Mouse (Mus musculus): ENCODE results near the gene Coq5.
"Not testable (repeated sequence)": the region's sequence is repeated elsewhere in the genome, so short reads cannot be mapped to it uniquely, and the experiment has no call there.

The Coq5 gene

DNA sequence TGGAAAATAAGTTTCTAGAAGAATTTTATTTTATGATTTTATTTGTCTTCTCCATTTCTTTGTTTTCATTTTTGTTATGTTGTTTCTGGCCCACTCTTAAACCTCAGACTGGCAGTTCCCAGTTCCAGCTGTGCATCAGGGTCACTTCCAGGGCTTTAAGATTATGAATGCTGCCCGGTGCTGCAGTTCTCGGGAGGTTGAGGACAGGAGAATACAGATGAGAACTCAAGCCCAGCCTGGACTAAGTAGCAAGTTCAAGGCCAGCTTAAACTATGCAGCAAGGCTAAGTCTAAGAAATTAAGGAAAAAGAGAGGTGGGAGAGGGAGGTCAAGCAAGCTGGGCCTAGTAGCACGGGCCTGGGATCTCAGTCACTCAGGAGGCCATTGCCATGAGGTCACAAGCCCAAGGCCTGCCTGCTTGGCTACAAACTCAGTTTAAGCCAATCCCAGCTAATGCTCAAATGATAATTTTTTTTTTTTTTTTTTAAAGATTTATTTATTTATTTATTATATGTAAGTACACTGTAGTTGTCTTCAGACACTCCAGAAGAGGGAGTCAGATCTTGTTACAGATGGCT, 11.9 kb upstream of the Coq5 start:
- DNase-seq (ENCODE audit: low spot score in 2 of 2): no peak

DNA sequence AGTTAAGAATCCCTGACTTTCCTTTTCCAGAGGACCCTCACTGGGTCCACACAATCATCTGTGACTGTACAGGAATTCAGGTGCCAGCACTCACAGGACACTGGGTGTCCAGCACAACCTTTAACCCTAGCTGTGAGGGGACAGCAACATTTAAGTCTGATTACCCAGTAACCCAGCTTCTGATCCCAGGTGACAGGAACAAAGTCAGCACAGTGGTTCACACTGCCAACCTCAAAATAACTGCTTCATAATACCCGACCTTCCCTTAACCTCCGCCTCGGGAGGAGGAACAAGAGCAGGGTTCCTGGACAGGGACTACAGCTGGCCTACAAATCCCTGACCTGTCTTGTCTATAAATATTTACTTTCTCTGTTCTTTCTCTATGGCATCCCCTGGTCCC, 11.2 kb upstream of the Coq5 start:
- DNase-seq (ENCODE audit: low spot score in 2 of 2): no peak

DNA sequence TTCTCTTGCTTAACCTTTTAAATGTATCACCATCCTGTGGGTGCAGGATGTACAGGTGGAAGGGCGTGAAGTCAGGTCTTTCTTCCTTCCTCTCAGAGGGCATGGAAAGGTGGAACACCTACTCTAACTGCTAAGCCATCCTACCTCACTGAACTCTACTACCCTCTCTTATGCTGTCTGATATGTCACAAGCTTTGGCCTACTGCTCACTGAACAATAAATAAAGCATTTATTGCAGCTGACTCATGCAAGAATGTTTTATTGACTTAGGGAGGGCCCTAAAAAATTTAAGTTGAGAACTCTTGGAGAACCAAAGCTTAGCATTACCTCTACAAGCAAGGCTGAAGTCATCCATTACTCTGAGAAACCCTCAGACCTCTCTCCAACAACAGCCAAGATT, 9.5 kb upstream of the Coq5 start:
- no peak for DNase-seq (ENCODE audit: low spot score in 2 of 2)

DNA sequence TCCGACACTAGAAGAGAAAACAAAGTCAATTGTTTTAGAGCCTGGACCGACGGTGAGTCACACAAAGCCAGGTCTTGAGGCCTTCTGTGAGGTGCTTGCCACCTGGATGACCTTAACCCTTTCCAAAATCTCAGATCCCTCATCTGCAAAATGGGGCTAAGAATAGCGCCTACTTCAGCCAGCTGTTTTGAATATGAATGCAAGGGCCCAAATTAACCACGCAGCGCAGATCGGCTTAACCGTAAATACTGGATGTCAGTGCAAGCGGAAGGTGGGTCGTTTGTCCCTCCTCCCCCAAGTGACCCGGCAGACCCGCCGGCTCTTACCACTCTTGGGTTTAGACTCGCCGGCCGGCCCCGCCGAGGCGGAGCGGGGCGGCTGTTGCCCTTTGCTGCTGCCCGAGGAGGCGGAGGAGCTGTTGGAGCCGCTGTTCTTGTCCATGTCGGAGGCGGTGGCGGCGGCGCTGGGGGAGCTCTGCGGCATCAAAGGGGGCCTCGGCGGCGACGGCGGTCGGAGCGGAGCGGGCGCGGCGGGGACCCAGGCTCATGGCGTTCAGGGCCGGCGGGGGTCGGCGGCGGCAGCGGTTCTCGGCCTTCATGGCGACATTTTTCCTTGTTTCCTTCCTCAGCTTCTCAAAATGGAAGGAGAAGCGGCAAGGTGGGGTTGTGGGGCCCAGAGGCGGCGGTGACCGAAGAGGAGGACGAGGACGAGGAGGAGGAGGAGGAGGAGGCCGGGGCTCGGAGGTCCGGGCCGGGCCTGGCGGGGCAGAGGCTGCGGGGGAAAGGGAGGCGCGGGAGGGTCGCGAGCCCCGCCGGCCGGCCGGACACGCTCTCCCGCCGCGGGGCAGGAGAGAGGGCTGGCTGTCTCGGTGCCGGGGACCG, 7.3 kb upstream of the Coq5 start:
- DNase-seq (ENCODE audit: low spot score in 2 of 2): peak; percentile 30 to 43

DNA sequence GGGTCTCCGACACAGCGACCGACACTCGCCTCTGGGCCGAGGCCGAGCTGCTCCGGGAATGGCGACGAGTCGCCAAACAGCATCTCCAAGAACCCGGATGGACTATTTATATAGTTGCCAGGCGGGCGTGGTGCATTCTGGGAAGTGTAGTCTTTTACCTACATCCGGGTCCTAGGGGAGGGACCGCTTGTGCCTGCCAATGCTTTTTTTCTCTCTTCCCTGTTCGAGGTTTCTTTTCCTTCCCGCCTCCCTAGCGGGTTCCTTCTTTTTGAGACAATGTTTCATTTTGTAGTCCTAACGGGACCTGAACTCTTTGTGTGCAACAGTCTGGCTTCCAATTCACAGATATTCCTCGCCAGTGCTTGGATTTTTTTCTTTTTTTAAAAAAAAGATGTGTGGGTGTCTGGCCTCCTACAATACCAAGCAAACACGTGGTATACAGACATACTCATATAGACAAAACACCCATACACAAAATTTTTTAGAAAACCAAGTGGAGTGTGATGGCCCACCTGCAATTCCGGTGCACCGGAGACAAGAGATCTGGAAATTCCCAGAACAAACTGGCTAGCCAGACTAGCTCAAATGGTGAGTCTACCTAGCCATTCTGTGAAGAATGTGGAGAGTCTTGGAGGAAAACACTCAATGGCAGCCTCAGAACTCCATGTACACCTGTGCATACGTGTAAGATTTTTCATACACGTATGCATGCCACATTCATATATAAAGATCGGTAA, 6.5 kb upstream of the Coq5 start, which contains the start of gene Rnf10:
TSS of gene Rnf10 (minus strand) at position 87 of the 737 bp plus-strand sequence.
- peak; percentile 96 to 97 for DNase-seq (ENCODE audit: low spot score in 2 of 2)

DNA sequence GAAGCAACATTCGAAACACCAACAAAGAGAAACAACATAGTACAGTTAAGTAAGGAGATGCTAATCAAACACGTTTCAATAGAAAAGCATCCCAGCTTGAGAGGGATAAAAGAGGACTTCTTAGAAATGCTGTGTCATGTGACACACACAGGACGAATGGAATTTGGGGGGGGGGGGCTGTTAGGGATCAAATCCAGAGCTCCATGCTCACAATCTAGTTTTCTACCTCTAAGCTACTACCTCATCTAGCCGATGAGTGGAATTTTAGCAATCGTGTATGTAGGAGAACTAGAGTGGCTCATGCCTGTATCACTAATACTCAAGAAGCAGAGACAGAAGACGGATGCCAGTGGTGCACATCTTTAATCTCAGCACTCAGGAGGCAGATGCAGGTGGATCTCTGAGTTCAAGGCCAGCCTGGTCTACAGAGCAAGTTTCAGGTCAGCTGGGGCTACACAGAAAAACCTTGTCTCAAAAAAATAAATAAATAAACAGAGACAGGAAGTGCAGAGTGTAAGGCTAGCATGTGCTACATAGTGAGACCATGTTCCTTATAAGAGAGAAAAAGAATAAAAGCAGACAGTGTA, 5.8 kb upstream of the Coq5 start:
- DNase-seq (ENCODE audit: low spot score in 2 of 2): no peak

DNA sequence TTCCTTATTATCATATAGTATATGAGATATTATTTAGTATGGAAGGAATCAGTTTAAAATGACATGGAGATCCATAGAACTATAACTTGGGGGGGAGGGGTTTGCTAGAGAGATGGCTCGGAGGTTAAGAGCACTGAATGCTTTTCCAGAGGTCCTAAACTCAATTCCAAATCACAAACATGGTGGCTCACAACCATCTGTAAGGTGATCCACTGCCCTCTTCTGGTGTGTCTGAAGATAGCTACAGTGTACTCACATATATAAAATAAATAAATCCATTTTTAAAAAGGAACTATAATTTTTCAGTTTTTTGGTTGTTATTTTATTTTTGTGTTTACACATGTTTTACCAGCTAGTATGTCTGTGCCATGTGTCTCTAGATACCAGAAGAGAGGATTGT, 5.1 kb upstream of the Coq5 start:
- DNase-seq (ENCODE audit: low spot score in 2 of 2): no peak

DNA sequence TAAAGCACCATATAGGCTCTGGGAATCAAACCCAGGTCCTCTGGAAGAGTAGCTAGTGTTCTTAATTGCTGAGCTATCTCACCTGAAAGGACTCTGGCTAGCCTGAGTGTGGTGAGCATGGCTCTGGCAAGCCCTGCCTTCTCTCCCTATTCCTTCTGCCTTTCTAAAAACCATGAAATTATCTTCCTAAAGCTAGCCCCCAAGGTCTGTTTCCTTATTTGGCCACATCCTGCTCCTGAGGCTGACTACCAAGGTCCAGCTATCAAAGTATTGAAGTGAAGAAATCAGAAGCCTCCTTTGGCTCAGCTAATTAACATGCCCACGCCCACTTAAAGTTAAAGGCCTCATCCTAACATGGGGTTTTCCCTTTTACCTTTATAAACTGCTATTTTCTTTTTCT, 4.7 kb upstream of the Coq5 start:
- DNase-seq (ENCODE audit: low spot score in 2 of 2): no peak

DNA sequence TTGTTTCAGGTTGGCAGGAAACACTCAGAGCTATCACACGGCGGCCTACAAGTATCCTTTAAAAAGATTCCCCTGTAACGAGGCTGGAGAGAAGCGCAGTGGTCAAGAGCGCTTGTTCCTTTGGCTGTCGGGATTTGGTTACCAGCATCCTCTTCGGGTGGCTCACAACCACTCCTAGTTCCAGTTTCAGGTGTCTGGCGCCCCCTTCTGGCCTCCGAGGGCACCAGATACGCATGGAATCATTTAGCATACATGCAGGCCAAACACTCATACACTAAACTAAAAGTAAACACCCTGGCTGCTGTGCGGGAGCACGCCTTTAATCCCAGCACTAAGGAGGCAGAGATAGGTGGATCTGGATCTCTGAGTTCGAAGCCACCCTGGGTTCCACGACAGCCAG, 3.5 kb upstream of the Coq5 start:
- DNase-seq (ENCODE audit: low spot score in 2 of 2): peak in 1 of 2 experiments; percentile 43

DNA sequence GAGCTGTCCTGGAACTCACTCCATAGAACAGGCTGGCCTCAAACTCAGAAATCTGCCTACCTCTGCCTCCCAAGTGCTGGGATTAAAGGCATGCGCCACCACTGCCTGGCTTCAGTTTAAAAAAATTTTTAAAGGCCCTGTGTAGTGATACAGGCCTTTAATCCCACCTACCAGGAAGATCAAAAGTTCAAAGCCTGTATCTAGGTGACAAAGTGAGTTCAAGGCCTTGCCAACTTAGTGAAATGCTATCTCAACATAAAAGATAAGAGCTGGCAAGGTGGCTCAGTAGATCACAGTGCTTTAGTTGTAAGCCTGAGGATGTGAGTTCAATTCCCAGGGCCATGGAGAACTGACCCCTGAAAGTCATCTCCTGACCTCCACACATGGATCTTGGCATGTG, 1.4 kb upstream of the Coq5 start:
- no peak for DNase-seq (ENCODE audit: low spot score in 2 of 2)

DNA sequence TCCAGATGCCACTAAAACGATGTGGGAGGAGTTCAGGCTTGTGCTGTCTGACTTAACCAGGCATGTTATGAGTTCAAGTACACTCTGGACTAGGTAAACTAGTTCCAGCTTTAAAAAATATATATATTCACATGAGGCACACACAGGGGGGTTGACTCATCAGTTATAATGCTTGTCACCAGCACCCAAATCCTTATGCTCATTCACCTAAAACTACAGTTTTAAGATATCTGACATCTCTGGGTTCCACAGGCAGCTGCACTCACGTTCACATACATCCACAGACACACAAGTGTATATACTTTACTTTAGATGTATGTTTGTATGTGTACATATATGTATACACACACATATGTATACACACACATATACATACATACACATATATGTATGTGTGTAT, 681 bp upstream of the Coq5 start:
- no peak for DNase-seq (ENCODE audit: low spot score in 2 of 2)

DNA sequence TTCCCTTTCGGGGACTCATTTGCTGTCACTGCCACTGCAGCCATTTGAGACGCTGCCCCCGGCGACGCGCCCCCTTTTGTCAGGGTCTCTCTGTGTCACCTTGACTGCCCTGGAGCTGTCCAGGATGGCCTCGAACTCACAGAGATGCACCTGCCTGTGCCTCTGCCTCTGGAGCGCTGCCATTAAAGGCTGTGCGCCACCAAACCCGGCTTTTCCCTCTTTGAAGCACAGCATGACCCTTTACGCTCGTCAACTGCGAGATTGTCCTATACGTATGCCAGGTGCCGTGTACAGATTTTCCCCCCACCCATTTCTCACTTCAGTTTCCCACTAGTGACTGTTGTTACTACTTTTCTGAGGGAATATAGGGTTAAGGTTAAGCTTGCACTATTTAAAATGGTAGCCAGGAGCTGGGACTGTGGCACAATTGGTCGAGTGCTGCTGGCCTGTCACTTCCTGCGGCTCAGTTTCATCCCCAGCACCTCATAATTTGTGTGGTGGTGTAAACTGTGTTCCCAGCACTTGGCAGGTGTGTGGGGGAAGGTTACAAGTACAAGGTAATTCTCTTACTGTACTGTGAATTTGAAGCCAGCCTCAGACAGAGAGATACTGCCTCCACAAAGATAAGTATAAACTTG, 703 bp downstream of the Coq5 start:
- no peak for DNase-seq (ENCODE audit: low spot score in 2 of 2)

DNA sequence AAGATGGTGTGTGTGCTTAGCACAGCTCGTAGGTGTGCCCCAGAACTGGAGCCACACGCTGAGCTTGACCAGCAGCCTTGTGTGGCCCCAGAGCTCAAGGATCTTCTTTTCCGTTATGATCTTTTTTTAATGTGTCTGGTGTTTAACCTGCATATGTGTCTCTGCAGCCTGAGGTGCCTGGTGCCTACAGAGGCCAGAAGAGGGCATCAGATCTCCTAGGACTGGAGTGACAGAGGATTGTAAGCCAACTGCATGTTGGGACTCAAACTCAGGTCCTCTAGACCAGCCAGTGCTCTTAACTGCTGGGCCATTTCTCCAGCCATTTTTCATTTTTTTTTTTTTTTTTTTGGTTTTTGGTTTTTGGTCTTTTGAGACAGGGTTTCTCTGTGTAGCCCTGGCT, 5.3 kb downstream of the Coq5 start:
- DNase-seq (ENCODE audit: low spot score in 2 of 2): no peak

DNA sequence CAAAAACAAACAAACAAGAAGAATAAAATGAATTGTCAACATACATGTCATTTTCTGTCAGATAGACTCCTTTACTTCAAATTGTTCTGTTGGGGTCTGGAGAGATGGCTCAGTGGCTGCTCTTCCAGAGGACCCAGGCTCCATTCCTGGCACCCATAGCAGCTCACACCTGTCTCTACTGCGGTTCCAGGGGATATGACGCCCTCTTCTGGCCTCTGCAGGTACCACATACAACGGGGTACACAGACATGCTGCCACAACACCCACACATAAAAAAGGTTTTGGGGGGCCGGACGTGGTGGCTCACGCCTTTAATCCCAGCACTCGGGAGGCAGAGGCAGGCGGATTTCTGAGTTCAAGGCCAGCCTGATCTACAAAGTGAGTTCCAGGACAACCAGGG, 14.7 kb downstream of the Coq5 start:
- DNase-seq (ENCODE audit: low spot score in 2 of 2): no peak

DNA sequence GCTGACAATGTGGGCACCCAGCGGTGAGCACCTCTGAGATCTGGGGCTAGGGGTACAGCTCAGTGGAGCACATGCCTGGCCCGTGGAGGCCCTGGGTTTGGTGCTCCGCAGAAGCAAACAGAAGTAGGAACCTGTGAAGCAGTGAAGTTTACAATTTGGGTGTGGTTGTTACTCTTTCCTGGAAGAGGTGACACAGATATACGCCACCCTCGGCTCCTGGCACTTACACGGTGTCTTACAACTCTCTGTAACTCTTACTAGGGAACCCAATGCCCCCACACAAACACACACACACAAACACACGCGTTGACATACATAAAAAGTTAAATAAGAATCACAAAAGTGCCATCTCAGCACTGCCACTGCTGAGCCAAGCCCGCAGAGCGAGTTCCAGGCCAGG, 16.9 kb downstream of the Coq5 start:
- no peak for DNase-seq (ENCODE audit: low spot score in 2 of 2)

DNA sequence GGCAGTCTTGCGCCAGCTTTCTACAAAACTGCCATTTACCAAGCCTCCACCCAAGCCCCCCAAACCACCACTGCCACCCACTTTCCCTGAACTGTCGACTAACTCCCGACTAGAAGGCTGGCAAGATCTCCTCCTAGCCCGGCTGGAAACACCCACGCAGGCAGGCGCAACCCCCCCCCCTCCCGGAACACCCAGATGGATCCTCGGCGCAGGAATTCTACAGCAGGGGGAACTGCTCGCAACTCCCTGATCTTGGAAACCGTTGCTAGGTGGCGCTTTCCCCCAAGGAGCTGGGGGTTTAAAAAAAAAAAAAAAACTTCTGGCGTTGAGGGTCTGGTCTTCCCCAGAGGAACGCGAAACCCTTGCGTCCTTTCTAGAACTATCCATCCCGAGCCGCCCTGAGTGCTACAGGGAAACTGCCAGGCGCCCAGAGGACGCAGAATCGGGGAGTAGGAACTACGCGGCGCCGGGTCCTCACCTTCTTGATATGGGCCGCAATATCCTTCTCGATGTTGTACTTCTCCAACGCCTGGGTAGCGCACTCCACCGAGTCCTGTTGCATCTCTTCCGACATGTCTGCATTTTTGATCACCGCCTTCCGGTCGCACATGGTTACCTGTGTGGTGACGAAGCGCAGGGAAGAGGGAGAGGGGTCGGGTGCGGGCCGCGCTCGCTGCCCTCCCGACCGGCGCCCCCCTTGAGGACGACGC, 20.7 kb downstream of the Coq5 start:
- peak in 1 of 2 experiments; percentile 24 for DNase-seq (ENCODE audit: low spot score in 2 of 2)

DNA sequence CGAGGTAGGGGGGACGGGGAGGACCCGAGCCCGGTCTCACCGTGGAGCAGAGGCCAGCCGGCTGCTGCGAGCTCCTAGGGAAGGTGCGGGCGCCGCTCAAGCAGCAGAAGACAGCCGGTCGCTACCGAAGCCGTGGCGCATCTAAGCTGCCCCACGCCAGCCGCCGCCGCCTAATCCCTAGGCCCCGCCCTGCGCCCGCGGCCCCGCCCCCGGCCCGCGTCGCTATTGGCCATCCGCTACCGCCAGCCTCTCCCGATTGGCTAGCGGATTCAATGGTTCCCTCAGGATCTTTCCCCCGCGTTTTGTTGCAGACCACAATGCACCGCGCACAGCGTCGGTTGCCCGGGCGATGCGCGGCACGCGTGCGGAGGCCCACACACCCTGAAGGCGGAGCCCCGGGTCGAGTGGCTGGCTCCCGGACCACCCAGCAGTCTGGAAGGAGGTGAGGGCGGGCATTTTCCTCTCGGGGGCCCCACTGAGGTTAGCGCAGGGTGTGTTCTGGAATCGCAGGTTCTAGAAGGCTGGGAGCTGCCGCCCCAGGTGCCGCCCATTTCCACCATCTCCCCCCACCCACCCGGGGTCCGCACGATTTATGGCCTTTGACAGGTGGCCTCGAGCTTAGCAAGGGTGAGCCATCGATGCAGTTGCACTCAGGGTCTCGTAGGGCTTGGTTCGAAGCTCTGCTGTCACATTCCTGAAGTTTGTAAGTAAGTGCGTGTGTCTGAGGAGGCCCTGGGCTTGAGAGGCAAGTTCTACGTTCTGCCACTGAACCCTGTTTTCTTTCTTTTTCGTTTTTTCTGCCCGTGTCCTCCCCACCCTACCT, 21.5 kb downstream of the Coq5 start, which contains the start of gene Dynll1:
TSS of gene Dynll1 (minus strand) at position 208 of the 823 bp plus-strand sequence.
- DNase-seq (ENCODE audit: low spot score in 2 of 2): peak; percentile 99

DNA sequence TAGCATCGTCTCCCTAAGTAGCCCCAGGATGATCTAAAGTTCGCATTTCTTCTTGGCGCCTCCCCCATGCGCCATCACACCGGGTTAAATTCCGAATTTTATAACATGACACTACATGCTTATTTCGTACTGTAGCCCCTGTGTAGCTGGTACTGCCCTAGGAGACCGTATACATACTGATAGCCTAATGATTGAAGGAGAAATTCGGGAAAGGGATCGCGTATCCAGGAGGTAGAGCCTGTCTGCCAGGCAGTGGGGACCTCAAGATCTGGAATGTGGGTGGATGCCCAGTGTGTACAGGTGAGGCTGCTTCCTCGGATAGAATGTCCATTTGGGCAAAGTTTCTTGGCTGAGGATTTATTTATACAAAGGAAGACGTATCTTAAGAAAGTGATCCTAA, 22.1 kb downstream of the Coq5 start:
- no peak for DNase-seq (ENCODE audit: low spot score in 2 of 2)

DNA sequence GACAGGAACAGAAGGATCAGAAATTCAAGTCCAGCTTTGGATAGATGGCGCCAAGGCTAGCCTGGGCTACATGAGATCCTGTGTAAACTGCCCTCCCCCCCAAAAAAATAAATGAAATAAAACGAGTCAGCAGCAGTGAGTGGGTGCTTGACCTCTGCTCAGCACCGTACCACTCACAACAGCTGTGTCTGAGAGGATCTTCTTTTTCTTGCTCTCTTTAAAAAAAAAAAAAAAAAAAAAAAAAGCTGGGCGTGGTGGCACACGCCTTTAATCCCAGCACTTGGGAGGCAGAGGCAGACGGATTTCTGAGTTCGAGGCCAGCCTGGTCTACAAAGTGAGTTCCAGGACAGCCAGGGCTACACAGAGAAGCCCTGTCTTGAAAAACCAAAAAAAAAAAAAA, 22.7 kb downstream of the Coq5 start:
- DNase-seq (ENCODE audit: low spot score in 2 of 2): not testable (repeated sequence)

DNA sequence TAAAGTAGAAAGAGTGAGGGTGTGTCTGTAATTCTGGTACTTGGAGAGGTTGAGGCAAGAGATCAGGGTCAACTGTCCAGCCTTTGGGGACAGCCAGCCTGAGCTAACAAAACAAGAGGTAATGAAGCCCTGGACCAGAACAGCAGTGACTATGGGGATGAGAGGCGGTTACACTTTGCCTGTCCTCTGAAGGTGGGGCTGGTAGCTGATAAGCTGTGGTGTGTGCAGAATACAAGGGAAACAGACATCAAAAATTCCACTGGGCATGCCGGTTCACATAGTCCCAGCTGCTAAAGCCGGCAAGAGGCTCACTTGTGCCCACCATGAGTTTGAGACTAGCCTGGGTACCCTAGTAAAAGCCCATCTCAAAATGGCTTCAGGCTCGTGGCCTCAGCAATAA, 32.9 kb downstream of the Coq5 start:
- DNase-seq (ENCODE audit: low spot score in 2 of 2): no peak

All from spleen, postnatal 14 days (tissue).